Mouse (Mus musculus) cerebellum, adult (tissue): ENCODE results near the gene Krt81.

ENCODE experiments used
- ATAC-seq: cut with Nextera tagmentation; 2 replicates; pipeline ENCODE4 v1.9.2; 2017; ENCODE audit warnings: mild to moderate bottlenecking, moderate library complexity, mixed read lengths; ENCODE audit not compliant: insufficient number of reproducible peaks, low FRiP score, low TSS enrichment

The Krt81 gene

GRCm38 (mm10) chr15:101454774-101455173, 8.8 kb downstream of the Krt81 start:
- no peak for ATAC-seq

- ATAC-seq, result peak; percentile 52; the same call in 1 of the 2 replicates
Measured at GRCm38 (mm10) chr15:101453093-101453736, 10.3 kb downstream of the Krt81 start.

GRCm38 (mm10) chr15:101447444-101447843, 16.1 kb downstream of the Krt81 start, which contains the start of gene Krt88:
Gene Krt88, plus strand, starts transcription at chr15:101447744.
- no peak for ATAC-seq

- no peak for ATAC-seq
Measured at GRCm38 (mm10) chr15:101446572-101446971, 17.0 kb downstream of the Krt81 start.

- ATAC-seq, result no peak
Measured at GRCm38 (mm10) chr15:101440837-101441236, 22.7 kb downstream of the Krt81 start.

- ATAC-seq, result no peak
Measured at GRCm38 (mm10) chr15:101438555-101438954, 25.0 kb downstream of the Krt81 start, which contains the start of gene Krt87. Gene Krt87, minus strand, starts transcription at chr15:101438804.

- ATAC-seq, result no peak
Measured at GRCm38 (mm10) chr15:101436611-101437010, 26.9 kb downstream of the Krt81 start.

GRCm38 (mm10) chr15:101424914-101425313, 38.6 kb downstream of the Krt81 start:
- ATAC-seq, result no peak

- no peak for ATAC-seq
Measured at GRCm38 (mm10) chr15:101420903-101421302, 42.6 kb downstream of the Krt81 start.

GRCm38 (mm10) chr15:101418950-101419349, 44.6 kb downstream of the Krt81 start:
- no peak for ATAC-seq

GRCm38 (mm10) chr15:101414807-101415565, 48.6 kb downstream of the Krt81 start:
- ATAC-seq, result peak; percentile 27; the same call in 1 of the 2 replicates

- no peak for ATAC-seq
Measured at GRCm38 (mm10) chr15:101413916-101414635, 49.5 kb downstream of the Krt81 start.

GRCm38 (mm10) chr15:101412188-101412587, 51.4 kb downstream of the Krt81 start:
- ATAC-seq, result no peak

GRCm38 (mm10) chr15:101410775-101411174, 52.8 kb downstream of the Krt81 start, which contains the start of gene Krt7:
Gene Krt7, plus strand, starts transcription at chr15:101411043.
- no peak for ATAC-seq
